ENCODE assay signal across 8 mouse cellular contexts in genomic region chr17:15826928-15827327, GRCm38 (mm10). TPM values are rescaled to one million over a fixed set of nuclear protein-coding genes. Genes with fewer than 3 reads are reported as not detected.
DNase-seq lines count a peak whose midpoint lies in the region; ATAC-seq and TF ChIP-seq lines count a peak whose summit lies in the region.

No protein-coding gene starts in this region.

- H3K79me2 ChIP-seq in C2C12 (ENCODE audit: control insufficient read depth, insufficient read depth), result peaks cover 45% of the 10 kb centered on the region

- H3K4me3 ChIP-seq in heart, embryonic 11.5 days (ENCODE audit: low read depth, low read length), result peak overlapping the region; percentile 88
- H3K4me3 ChIP-seq in C2C12 (ENCODE audit: insufficient read depth, poor library complexity, severe bottlenecking), result peak overlapping the region; percentile 41
- H3K4me3 ChIP-seq in embryonic facial prominence, embryonic 11.5 days (ENCODE audit: low read depth, low read length), result peak overlapping the region; percentile 84
- H3K4me3 ChIP-seq in limb, embryonic 10.5 days, result peak overlapping the region; percentile 93
- H3K4me3 ChIP-seq in olfactory bulb, adult 2 months (ENCODE audit: insufficient read depth, low read depth, low read length), result peak overlapping the region; percentile 79

- TF ChIP-seq POLR2A in olfactory bulb, adult 2 months (IDR thresholded peaks at IDR 0.05; ENCODE audit: insufficient read depth, low read depth, low read length), result no peak

- peak overlapping the region; percentile 49 for H3ac ChIP-seq in C2C12 (ENCODE audit: control insufficient read depth, insufficient read length, low read depth)

- H3K4me1 ChIP-seq in heart, embryonic 11.5 days (ENCODE audit: control insufficient read depth, insufficient read depth, low read length), result peaks cover 22% of the 10 kb centered on the region
- H3K4me1 ChIP-seq in embryonic facial prominence, embryonic 11.5 days (ENCODE audit: control insufficient read depth, insufficient read depth, low read length), result no peaks in the 10 kb centered on the region; the same call in none of the 2 replicates
- peaks cover 56% of the 10 kb centered on the region for H3K4me1 ChIP-seq in limb, embryonic 10.5 days
- H3K4me1 ChIP-seq in olfactory bulb, adult 2 months (ENCODE audit: control insufficient read depth, insufficient read depth, low read length), result peaks cover 12% of the 10 kb centered on the region

- WGBS in heart, embryonic 11.5 days (ENCODE audit: insufficient replicate concordance), result 0% methylated on average over 18 of the region's 18 CpGs
- WGBS in embryonic facial prominence, embryonic 11.5 days, result under 1% methylated on average over 18 of the region's 18 CpGs
- under 1% methylated on average over 18 of the region's 18 CpGs for WGBS in limb, embryonic 10.5 days
- WGBS in olfactory bulb, adult 2 months, result 0% methylated on average over 18 of the region's 18 CpGs

- no peak for ATAC-seq in heart, embryonic 11.5 days (replicated peaks; ENCODE audit: insufficient number of reproducible peaks, low FRiP score, low TSS enrichment)
- ATAC-seq in embryonic facial prominence, embryonic 11.5 days (replicated peaks; ENCODE audit: insufficient number of reproducible peaks, low FRiP score, low TSS enrichment, low read depth), result 0 out of 2 replicates have a peak, but pooled peaks have one; percentile 8

- no peaks in the 10 kb centered on the region for H3K36me3 ChIP-seq in heart, embryonic 11.5 days (ENCODE audit: control insufficient read depth, insufficient read depth, low read length)
- peaks cover 12% of the 10 kb centered on the region for H3K36me3 ChIP-seq in C2C12 (ENCODE audit: control insufficient read depth, insufficient read depth)
- no peaks in the 10 kb centered on the region for H3K36me3 ChIP-seq in embryonic facial prominence, embryonic 11.5 days (replicated peaks; ENCODE audit: control insufficient read depth, insufficient read depth, low read depth, low read length)
- no peaks in the 10 kb centered on the region for H3K36me3 ChIP-seq in limb, embryonic 10.5 days

- DNase-seq in heart, adult 9 months (ENCODE audit: low spot score in 2 of 2), result no peak
- DNase-seq in embryonic facial prominence, embryonic 11.5 days (ENCODE audit: low spot score), result no peak
- DNase-seq in limb, embryonic 10.5 days (ENCODE audit: low spot score), result peak; percentile 55
- no peak for DNase-seq in thymus, postnatal 14 days
- no peak for DNase-seq in frontal cortex, postnatal 36 days (ENCODE audit: low spot score in 2 of 2)

- H3K27ac ChIP-seq in heart, embryonic 11.5 days (ENCODE audit: low read depth, low read length), result no peak overlapping the region
- no peak overlapping the region for H3K27ac ChIP-seq in embryonic facial prominence, embryonic 11.5 days (replicated peaks; ENCODE audit: low read depth, low read length)
- H3K27ac ChIP-seq in limb, embryonic 10.5 days, result peak overlapping the region; percentile 97
- H3K27ac ChIP-seq in olfactory bulb, adult 2 months (ENCODE audit: insufficient read depth, low read depth, low read length), result peak overlapping the region; percentile 38; the same call in 1 of the 2 replicates

- no peaks in the 10 kb centered on the region for H3K9me3 ChIP-seq in heart, embryonic 11.5 days (replicated peaks; ENCODE audit: control insufficient read depth, low read length)
- no peaks in the 10 kb centered on the region for H3K9me3 ChIP-seq in embryonic facial prominence, embryonic 11.5 days (replicated peaks; ENCODE audit: control insufficient read depth, low read length)
- no peaks in the 10 kb centered on the region for H3K9me3 ChIP-seq in limb, embryonic 10.5 days (replicated peaks)

- peaks cover 14% of the 10 kb centered on the region for H3K27me3 ChIP-seq in heart, embryonic 11.5 days (ENCODE audit: control insufficient read depth, insufficient read depth, low read length)
- no peaks in the 10 kb centered on the region for H3K27me3 ChIP-seq in C2C12 (ENCODE audit: control insufficient read depth, insufficient read depth, insufficient read length)
- no peaks in the 10 kb centered on the region for H3K27me3 ChIP-seq in embryonic facial prominence, embryonic 11.5 days (ENCODE audit: control insufficient read depth, insufficient read depth, low read length)
- peaks cover 27% of the 10 kb centered on the region for H3K27me3 ChIP-seq in limb, embryonic 10.5 days (ENCODE audit: low read depth, poor library complexity, severe bottlenecking)

- peak overlapping the region; percentile 85 for H3K9ac ChIP-seq in heart, embryonic 11.5 days (ENCODE audit: low read depth, low read length)
- H3K9ac ChIP-seq in embryonic facial prominence, embryonic 11.5 days (replicated peaks; ENCODE audit: low read length), result peak overlapping the region; percentile 14

- peak overlapping the region; percentile 91 for H3K4me2 ChIP-seq in heart, embryonic 11.5 days
- peak overlapping the region; percentile 80 for H3K4me2 ChIP-seq in embryonic facial prominence, embryonic 11.5 days (ENCODE audit: low read depth, low read length)

- H3K79me3 ChIP-seq in C2C12 (ENCODE audit: low read depth), result peaks cover 38% of the 10 kb centered on the region

- TF ChIP-seq CTCF in C2C12 (IDR thresholded peaks at IDR 0.05; ENCODE audit: control insufficient read depth, insufficient read depth, insufficient read length), result no peak
- no peak for TF ChIP-seq CTCF in olfactory bulb, adult 2 months (IDR thresholded peaks at IDR 0.05; ENCODE audit: insufficient read depth, low read depth, low read length)

TF ChIP-seq in C2C12, 6 proteins besides CTCF, POLR2A, EP300 and RAD21:
- TF ChIP-seq MYOG (IDR thresholded peaks at IDR 0.05; ENCODE audit: control insufficient read depth, extremely low read depth, insufficient read length), result no peak
- no peak for TF ChIP-seq USF1 (IDR thresholded peaks at IDR 0.05; ENCODE audit: low read depth)
- no peak for TF ChIP-seq MAX (IDR thresholded peaks at IDR 0.05)
- no peak for TF ChIP-seq FOSL1 (IDR thresholded peaks at IDR 0.05; ENCODE audit: insufficient read depth, low read length, poor library complexity, severe bottlenecking)
- no peak for TF ChIP-seq MYOD1 (IDR thresholded peaks at IDR 0.05; ENCODE audit: control insufficient read depth, insufficient read length, low read depth)
- no peak for TF ChIP-seq CEBPB (IDR thresholded peaks at IDR 0.05; ENCODE audit: low read depth)

RNA-seq across cellular contexts. Expression of gene Rgmb, which starts 3.9 kb away (rescaled TPM):
- polyA plus RNA-seq in heart, embryonic 11.5 days (2014; fragmentation: Nextera tagmentation; extraction: Ambion mirVana), result 8.7 and 8.9 TPM in 2 replicates
- 5.6 TPM for polyA plus RNA-seq in C2C12 (2012; fragmentation: generic; extraction: Trizol)
- polyA plus RNA-seq in embryonic facial prominence, embryonic 11.5 days (2014; fragmentation: Nextera tagmentation; extraction: Ambion mirVana), result 26.0 and 28.9 TPM in 2 replicates
- polyA plus RNA-seq in limb, embryonic 10.5 days (2016; fragmentation: Nextera tagmentation; extraction: Ambion mirVana), result 9.0 and 14.2 TPM in 2 replicates
- polyA plus RNA-seq in olfactory bulb, adult 2 months (2012; ENCODE audit: insufficient read depth, insufficient read length, low replicate concordance, missing spikeins), result not detected in 2 replicates

Comparison
In these comparisons a context has a peak if more than half of its experiments do, and no peak if none do; other contexts are left out.
1. H3K27ac ChIP-seq: peak in limb, embryonic 10.5 days (single experiment) and olfactory bulb, adult 2 months (single experiment); none in heart, embryonic 11.5 days (single experiment) and embryonic facial prominence, embryonic 11.5 days (single experiment).
2. H3K4me3 ChIP-seq: peak in every context shown above with its lines; median percentile 93 in limb, embryonic 10.5 days; 88 in heart, embryonic 11.5 days; 84 in embryonic facial prominence, embryonic 11.5 days; 79 in olfactory bulb, adult 2 months; 41 in C2C12.